Mouse (Mus musculus) embryonic facial prominence, embryonic 15.5 days (tissue): ENCODE data around the gene Hhat. TPM values are rescaled to one million over a fixed set of nuclear protein-coding genes. Genes with fewer than 3 reads are reported as not detected.

ENCODE experiments used
- ATAC-seq: fragments of 200-750 bp; cut with Nextera tagmentation; 2 replicates; pipeline ENCODE4 v1.8.0; 2017; ENCODE audit warnings: low read depth, moderate TSS enrichment; ENCODE audit not compliant: insufficient number of reproducible peaks, low FRiP score, low TSS enrichment
- H3K27ac ChIP-seq: fragments of 300-500 bp; sonication (generic); replicated peaks from 2 replicates; pipeline ENCODE4 v1.5.1; 2015; ENCODE audit warnings: mild to moderate bottlenecking, inconsistent platforms
- H3K27me3 ChIP-seq: fragments of 300-500 bp; sonication (generic); 2 replicates; pipeline ENCODE4 v1.6.1; 2015; ENCODE audit warnings: inconsistent platforms
- H3K36me3 ChIP-seq: fragments of 300-500 bp; sonication (generic); 2 replicates; pipeline ENCODE4 v1.6.1; 2015; ENCODE audit warnings: mild to moderate bottlenecking, inconsistent platforms
- H3K4me1 ChIP-seq: fragments of 300-500 bp; sonication (generic); 2 replicates; pipeline ENCODE4 v1.6.1; 2015; ENCODE audit warnings: inconsistent platforms
- H3K4me2 ChIP-seq: fragments of 300-500 bp; sonication (generic); replicated peaks from 2 replicates; pipeline ENCODE4 v1.6.1; 2015; ENCODE audit warnings: mild to moderate bottlenecking, inconsistent platforms
- H3K4me3 ChIP-seq: fragments of 300-500 bp; sonication (generic); replicated peaks from 2 replicates; pipeline ENCODE4 v1.5.1; 2015; ENCODE audit warnings: mild to moderate bottlenecking, inconsistent platforms
- H3K9ac ChIP-seq: fragments of 300-500 bp; sonication (generic); 2 replicates; pipeline ENCODE4 v1.6.1; 2015; ENCODE audit warnings: inconsistent platforms
- H3K9me3 ChIP-seq: fragments of 300-500 bp; sonication (generic); replicated peaks from 2 replicates; pipeline ENCODE4 v1.6.1; 2016; ENCODE audit warnings: inconsistent platforms
- WGBS: fragments of 180-500 bp; shearing (Covaris S2); methylation state at CpG from one replicate; pipeline ENCODE4 v1.1.7; 2015; 5-methylcytosine and 5-hydroxymethylcytosine counted together
- polyA plus RNA-seq: library from polyadenylated mRNA; unstranded; fragments of >200 nt; fragmentation: Nextera tagmentation; extraction: Ambion mirVana; gene quantifications from 2 replicates; pipeline ENCODE4 v1.2.1, GENCODE M21; 2015

Hhat gene
- polyA plus RNA-seq, 1 experiment from 2014 or later = 9.5 TPM

GRCm38 (mm10) chr1:192797011-192797274 is 25.9 kb upstream of the Hhat start:
- Histone ChIP-seq H3K27me3 (no peaks in the 10 kb centered on the region), H3K9ac (no peak overlapping the region), H3K27ac (peak overlapping the region; percentile 80), H3K9me3 (no peaks in the 10 kb centered on the region), H3K4me1 (peaks cover 73% of the 10 kb centered on the region), H3K4me3 (no peak overlapping the region), H3K4me2 (no peak overlapping the region), H3K36me3 (no peaks in the 10 kb centered on the region)
- no peak for ATAC-seq
- WGBS = 50% methylated on average over 3 of the region's 3 CpGs

- H3K4me2 ChIP-seq = 0 out of 2 replicates have a peak overlapping the region, but pooled peaks have one; percentile 12
- H3K4me1 ChIP-seq = peaks cover 79% of the 10 kb centered on the region
- ATAC-seq = peak; percentile 24; the same call in 1 of the 2 replicates
- H3K4me3 ChIP-seq = no peak overlapping the region
- H3K27me3 ChIP-seq = no peaks in the 10 kb centered on the region
- H3K36me3 ChIP-seq = no peaks in the 10 kb centered on the region
- no peaks in the 10 kb centered on the region for H3K9me3 ChIP-seq
- no peak overlapping the region for H3K9ac ChIP-seq
- WGBS = 12% methylated on average over 12 of the region's 21 CpGs
- H3K27ac ChIP-seq = peak overlapping the region; percentile 80
Measured at GRCm38 (mm10) chr1:192796201-192797010, 25.4 kb upstream of the Hhat start.

DNA sequence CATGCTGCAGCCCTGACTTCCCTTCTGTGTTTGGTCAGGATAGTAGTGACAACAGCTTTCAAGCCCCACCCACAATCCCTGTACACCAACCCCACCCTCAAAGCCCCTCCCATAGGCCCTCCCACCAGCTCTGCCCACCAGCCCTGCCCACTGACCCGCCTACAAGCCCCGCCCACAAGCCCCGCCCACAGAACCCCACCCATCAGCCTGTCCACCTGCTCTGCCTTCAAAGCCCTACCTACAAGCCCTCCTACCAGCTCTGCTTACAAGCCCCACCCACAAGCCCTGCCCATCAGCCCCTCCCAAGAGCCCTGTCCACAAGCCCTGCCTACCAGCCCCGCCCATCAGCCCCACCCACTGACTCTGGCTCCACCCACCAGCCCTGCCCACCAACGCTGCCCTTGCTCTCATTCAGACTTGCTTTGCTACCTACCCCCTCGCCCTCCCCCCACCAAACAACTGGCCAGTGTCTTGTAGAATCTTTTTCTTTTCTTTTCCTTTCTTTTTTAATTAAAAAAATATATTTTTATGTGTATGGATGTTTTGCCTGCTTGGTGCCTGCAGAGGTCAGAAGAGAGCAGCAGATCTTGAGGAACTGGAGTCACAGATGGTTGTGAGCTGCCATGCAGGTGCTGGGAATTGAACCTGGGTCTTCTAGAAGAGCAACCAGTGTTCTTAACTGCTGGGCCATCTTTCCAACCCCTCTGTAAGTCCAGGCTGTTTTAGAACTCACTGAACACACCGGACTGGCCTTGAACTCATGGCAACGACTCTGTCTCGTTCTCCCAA is 24.1 kb upstream of the Hhat start:
- Histone ChIP-seq H3K9me3 (no peaks in the 10 kb centered on the region), H3K27me3 (no peaks in the 10 kb centered on the region), H3K4me2 (no peak overlapping the region), H3K4me3 (no peak overlapping the region), H3K4me1 (peaks cover 83% of the 10 kb centered on the region), H3K27ac (peak overlapping the region; percentile 79), H3K9ac (no peak overlapping the region), H3K36me3 (no peaks in the 10 kb centered on the region)
- 55% methylated on average over 9 of the region's 9 CpGs for WGBS
- no peak for ATAC-seq

GRCm38 (mm10) chr1:192791897-192792361 is 20.9 kb upstream of the Hhat start:
- Histone ChIP-seq H3K9ac (no peak overlapping the region), H3K27me3 (no peaks in the 10 kb centered on the region), H3K36me3 (no peaks in the 10 kb centered on the region), H3K4me3 (no peak overlapping the region), H3K27ac (peak overlapping the region; percentile 85), H3K4me2 (peak overlapping the region; percentile 34; the same call in 1 of the 2 replicates), H3K4me1 (peaks cover 84% of the 10 kb centered on the region), H3K9me3 (no peaks in the 10 kb centered on the region)
- WGBS = 4% methylated on average over 7 of the region's 7 CpGs
- no peak for ATAC-seq

DNA sequence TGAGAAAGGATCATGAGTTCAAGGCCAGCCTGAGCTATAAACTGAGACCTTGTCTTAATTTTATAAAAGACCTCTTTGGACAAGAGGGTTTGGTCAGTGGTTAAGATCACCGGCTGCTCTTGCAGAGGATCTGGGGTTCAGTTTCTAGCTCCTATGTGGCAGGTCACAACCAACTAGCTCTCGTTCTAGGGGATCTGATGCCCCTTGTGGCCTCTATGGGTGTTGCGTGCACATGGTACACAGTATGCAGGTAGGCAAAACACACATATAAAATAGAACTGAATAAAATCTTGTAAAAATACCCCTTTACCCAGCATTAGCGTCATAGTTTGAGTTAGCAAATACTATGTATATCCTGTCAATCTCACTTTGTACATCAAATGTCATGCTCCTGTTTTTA is 19.4 kb upstream of the Hhat start:
- Histone ChIP-seq H3K27ac (peak overlapping the region; percentile 93), H3K27me3 (no peaks in the 10 kb centered on the region), H3K9me3 (no peaks in the 10 kb centered on the region), H3K4me2 (0 out of 2 replicates have a peak overlapping the region, but pooled peaks have one; percentile 12), H3K36me3 (no peaks in the 10 kb centered on the region), H3K9ac (no peak overlapping the region), H3K4me3 (no peak overlapping the region), H3K4me1 (peaks cover 85% of the 10 kb centered on the region)
- 56% methylated on average over 4 of the region's 4 CpGs for WGBS
- no peak for ATAC-seq

GRCm38 (mm10) chr1:192789828-192790227 is 18.8 kb upstream of the Hhat start:
- H3K27me3 ChIP-seq = no peaks in the 10 kb centered on the region
- H3K4me1 ChIP-seq = peaks cover 90% of the 10 kb centered on the region
- no peaks in the 10 kb centered on the region for H3K36me3 ChIP-seq
- peak; percentile 79 for ATAC-seq
- WGBS = 26% methylated on average over 11 of the region's 11 CpGs
- H3K9me3 ChIP-seq = no peaks in the 10 kb centered on the region
- H3K9ac ChIP-seq = no peak overlapping the region
- peak overlapping the region; percentile 93 for H3K27ac ChIP-seq
- H3K4me2 ChIP-seq = no peak overlapping the region
- no peak overlapping the region for H3K4me3 ChIP-seq

- H3K9ac ChIP-seq = no peak overlapping the region
- H3K36me3 ChIP-seq = no peaks in the 10 kb centered on the region
- H3K27ac ChIP-seq = peak overlapping the region; percentile 93
- peaks cover 87% of the 10 kb centered on the region for H3K4me1 ChIP-seq
- H3K4me2 ChIP-seq = no peak overlapping the region
- no peaks in the 10 kb centered on the region for H3K9me3 ChIP-seq
- H3K4me3 ChIP-seq = no peak overlapping the region
- peak; percentile 78 for ATAC-seq
- no peaks in the 10 kb centered on the region for H3K27me3 ChIP-seq
- 28% methylated on average over 10 of the region's 10 CpGs for WGBS
Measured at GRCm38 (mm10) chr1:192789111-192789522, 18.1 kb upstream of the Hhat start.

GRCm38 (mm10) chr1:192786194-192786593 is 15.2 kb upstream of the Hhat start:
- peak overlapping the region; percentile 73 for H3K27ac ChIP-seq
- H3K9me3 ChIP-seq = no peaks in the 10 kb centered on the region
- H3K4me3 ChIP-seq = no peak overlapping the region
- 84% methylated on average over 1 of the region's 1 CpGs for WGBS
- H3K9ac ChIP-seq = no peak overlapping the region
- no peaks in the 10 kb centered on the region for H3K36me3 ChIP-seq
- H3K27me3 ChIP-seq = no peaks in the 10 kb centered on the region; the same call in 1 of the 2 replicates
- ATAC-seq = no peak
- peaks cover 60% of the 10 kb centered on the region for H3K4me1 ChIP-seq
- H3K4me2 ChIP-seq = no peak overlapping the region

GRCm38 (mm10) chr1:192785046-192785961 is 14.3 kb upstream of the Hhat start:
- Histone ChIP-seq H3K9me3 (no peaks in the 10 kb centered on the region), H3K36me3 (no peaks in the 10 kb centered on the region), H3K27ac (peak overlapping the region; percentile 73), H3K4me1 (peaks cover 54% of the 10 kb centered on the region), H3K9ac (no peak overlapping the region), H3K4me2 (no peak overlapping the region), H3K27me3 (no peaks in the 10 kb centered on the region; the same call in 1 of the 2 replicates), H3K4me3 (no peak overlapping the region)
- 47% methylated on average over 17 of the region's 17 CpGs for WGBS
- ATAC-seq = no peak

GRCm38 (mm10) chr1:192784374-192784773 is 13.4 kb upstream of the Hhat start:
- no peaks in the 10 kb centered on the region for H3K36me3 ChIP-seq
- H3K4me3 ChIP-seq = no peak overlapping the region
- no peak overlapping the region for H3K9ac ChIP-seq
- peaks cover 46% of the 10 kb centered on the region for H3K4me1 ChIP-seq
- H3K9me3 ChIP-seq = no peaks in the 10 kb centered on the region
- H3K4me2 ChIP-seq = no peak overlapping the region
- H3K27me3 ChIP-seq = no peaks in the 10 kb centered on the region; the same call in 1 of the 2 replicates
- 29% methylated on average over 4 of the region's 4 CpGs for WGBS
- ATAC-seq = no peak
- no peak overlapping the region for H3K27ac ChIP-seq

DNA sequence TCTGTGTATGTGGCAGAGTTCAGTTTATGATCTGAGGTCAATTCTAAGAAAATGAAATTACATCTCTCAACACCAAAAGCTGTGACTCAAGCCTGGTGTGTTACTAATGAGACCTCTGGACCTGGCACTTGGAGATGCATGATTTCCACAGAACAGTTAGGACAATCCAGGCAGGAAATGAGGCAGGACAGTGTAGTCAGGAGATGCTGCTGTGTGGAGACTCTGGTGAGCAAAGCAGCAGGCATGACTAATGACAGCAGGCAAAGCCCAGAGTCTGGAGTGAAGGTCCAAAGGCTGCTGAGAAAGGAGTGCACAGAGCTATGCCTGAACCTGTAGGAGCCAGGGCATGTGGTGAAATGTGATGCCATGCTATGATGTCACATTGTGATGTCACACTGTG is 10.2 kb upstream of the Hhat start:
- Histone ChIP-seq H3K27me3 (no peaks in the 10 kb centered on the region; the same call in 1 of the 2 replicates), H3K4me3 (no peak overlapping the region), H3K27ac (no peak overlapping the region), H3K9ac (no peak overlapping the region), H3K4me2 (no peak overlapping the region), H3K36me3 (no peaks in the 10 kb centered on the region), H3K4me1 (peaks cover 31% of the 10 kb centered on the region), H3K9me3 (no peaks in the 10 kb centered on the region)
- no peak for ATAC-seq
